Mouse (Mus musculus): ENCODE data around the gene Lgr6.

DNA sequence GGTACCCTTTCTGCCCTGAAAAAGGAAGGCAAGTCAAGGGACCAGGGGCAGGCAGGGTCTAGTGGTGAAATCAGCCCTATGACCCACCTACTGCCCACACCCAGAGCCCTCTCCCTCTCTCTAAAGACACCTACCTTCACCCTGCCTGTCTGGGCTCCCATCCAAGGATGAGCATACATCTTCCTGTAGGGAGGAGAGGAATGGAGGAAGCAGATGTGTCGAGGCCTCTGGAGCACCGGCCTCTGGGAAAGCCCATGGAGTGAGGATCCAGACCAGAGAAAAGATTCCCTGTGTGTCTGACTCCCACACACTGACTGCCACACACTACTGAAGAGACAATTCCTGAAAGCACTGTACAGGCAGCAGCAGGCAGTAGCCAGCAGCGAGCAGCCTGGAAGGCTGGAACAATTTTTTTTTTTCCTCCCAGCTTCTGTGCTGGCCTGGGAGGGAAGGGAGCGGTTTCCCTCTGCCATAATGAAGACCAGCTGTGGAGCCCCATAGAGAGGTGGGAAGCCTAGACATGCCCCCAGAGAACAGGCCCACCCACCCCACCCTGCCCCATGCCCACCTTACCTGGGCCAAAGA, 21.5 kb upstream of the Lgr6 start:
- TF ChIP-seq CTCF (IDR thresholded peaks at IDR 0.05; ENCODE audit: borderline replicate concordance, insufficient read depth, low read length) (no peak), POLR2A (IDR thresholded peaks at IDR 0.05; ENCODE audit: low read depth, low read length) (0 out of 2 replicates have a peak, but pooled peaks have one; percentile 36)

All from embryonic fibroblast, embryonic 13.5 days (primary cell).